Mouse (Mus musculus) heart, embryonic 12.5 days (tissue): Measurements from ENCODE around the gene Olfr630. TPM values are rescaled to one million over a fixed set of nuclear protein-coding genes. Genes with fewer than 3 reads are reported as not detected.
"Not testable (repeated sequence)": the region's sequence is repeated elsewhere in the genome, so short reads cannot be mapped to it uniquely, and the experiment has no call there.

Experiments
- ATAC-seq: fragments of 200-750 bp; cut with Nextera tagmentation; 2 replicates; pipeline ENCODE4 v1.8.0; 2017; ENCODE audit warnings: moderate TSS enrichment, moderate library complexity; ENCODE audit not compliant: insufficient number of reproducible peaks, low FRiP score
- H3K27ac ChIP-seq: fragments of 300-500 bp; sonication (generic); 2 replicates; pipeline ENCODE4 v1.5.1; 2016; ENCODE audit warnings: mild to moderate bottlenecking, moderate library complexity; ENCODE audit not compliant: poor library complexity, severe bottlenecking
- H3K27me3 ChIP-seq: fragments of 300-500 bp; sonication (generic); replicated peaks from 2 replicates; pipeline ENCODE4 v1.6.1; 2016; ENCODE audit warnings: mild to moderate bottlenecking, moderate library complexity
- H3K36me3 ChIP-seq: fragments of 300-500 bp; sonication (generic); 2 replicates; pipeline ENCODE4 v1.6.1; 2016; ENCODE audit warnings: mild to moderate bottlenecking, moderate library complexity
- H3K4me1 ChIP-seq: fragments of 300-500 bp; sonication (generic); replicated peaks from 2 replicates; pipeline ENCODE4 v1.6.1; 2016; ENCODE audit warnings: mild to moderate bottlenecking
- H3K4me2 ChIP-seq: fragments of 300-500 bp; sonication (generic); 2 replicates; pipeline ENCODE4 v1.6.1; 2016; ENCODE audit warnings: mild to moderate bottlenecking, moderate library complexity
- H3K4me3 ChIP-seq: fragments of 300-500 bp; sonication (generic); 2 replicates; pipeline ENCODE4 v1.5.1; 2016; ENCODE audit warnings: mild to moderate bottlenecking
- H3K9ac ChIP-seq: fragments of 300-500 bp; sonication (generic); 2 replicates; pipeline ENCODE4 v1.6.1; 2016; ENCODE audit warnings: mild to moderate bottlenecking, moderate library complexity
- H3K9me3 ChIP-seq: fragments of 300-500 bp; sonication (generic); replicated peaks from 2 replicates; pipeline ENCODE4 v1.6.1; 2016; ENCODE audit warnings: mild to moderate bottlenecking, moderate library complexity
- WGBS: fragments of 180-500 bp; shearing (Covaris S2); methylation state at CpG from one replicate; pipeline ENCODE4 v1.1.7; 2016; 5-methylcytosine and 5-hydroxymethylcytosine counted together
- polyA plus RNA-seq: library from polyadenylated mRNA; unstranded; fragments of >200 nt; fragmentation: Nextera tagmentation; extraction: Ambion mirVana; gene quantifications from 2 replicates; pipeline ENCODE4 v1.2.1, GENCODE M21; 2016

Olfr630 gene
- not detected in 2 replicates for polyA plus RNA-seq

- 38% methylated on average over 2 of the region's 2 CpGs for WGBS
- H3K9me3 ChIP-seq, result no peaks in the 10 kb centered on the region
- H3K27me3 ChIP-seq, result no peaks in the 10 kb centered on the region
- no peak within 1 kb of the TSS for H3K9ac ChIP-seq
- no peaks in the 10 kb centered on the region for H3K4me1 ChIP-seq
- H3K4me3 ChIP-seq, result no peak within 1 kb of the TSS
- no peak within 1 kb of the TSS for H3K27ac ChIP-seq
- H3K4me2 ChIP-seq, result no peak within 1 kb of the TSS
- ATAC-seq, result no peak
- no peaks in the 10 kb centered on the region for H3K36me3 ChIP-seq
Measured at GRCm38 (mm10) chr7:103757233-103757632, at the start of gene Olfr630. TSS of gene Olfr630 (minus strand) at chr7:103757333.

- no peak for ATAC-seq
- Histone ChIP-seq H3K9ac (no peak overlapping the region), H3K4me1 (no peaks in the 10 kb centered on the region; the same call in 1 of the 2 replicates), H3K9me3 (no peaks in the 10 kb centered on the region), H3K27me3 (no peaks in the 10 kb centered on the region), H3K27ac (no peak overlapping the region), H3K36me3 (no peaks in the 10 kb centered on the region), H3K4me3 (no peak overlapping the region), H3K4me2 (no peak overlapping the region)
- 76% methylated on average over 1 of the region's 1 CpGs for WGBS
Measured at GRCm38 (mm10) chr7:103806856-103807255, 49.7 kb upstream of the Olfr630 start.

GRCm38 (mm10) chr7:103792669-103793388 lies 35.7 kb upstream of the Olfr630 start:
- no peaks in the 10 kb centered on the region for H3K27me3 ChIP-seq
- no peak overlapping the region for H3K4me2 ChIP-seq
- no peak overlapping the region for H3K4me3 ChIP-seq
- WGBS, result 19% methylated on average over 4 of the region's 4 CpGs
- H3K9ac ChIP-seq, result no peak overlapping the region
- no peaks in the 10 kb centered on the region for H3K36me3 ChIP-seq
- ATAC-seq, result peak; percentile 53; the same call in 1 of the 2 replicates
- H3K27ac ChIP-seq, result no peak overlapping the region
- H3K4me1 ChIP-seq, result no peaks in the 10 kb centered on the region
- H3K9me3 ChIP-seq, result peaks cover 3% of the 10 kb centered on the region; the same call in 1 of the 2 replicates

GRCm38 (mm10) chr7:103791721-103792120 lies 34.6 kb upstream of the Olfr630 start, which contains the start of gene Olfr67:
TSS of gene Olfr67 (minus strand) at chr7:103791821.
- WGBS, result 62% methylated on average over 3 of the region's 3 CpGs
- Histone ChIP-seq H3K27me3 (no peaks in the 10 kb centered on the region), H3K4me1 (no peaks in the 10 kb centered on the region), H3K9me3 (peaks cover 3% of the 10 kb centered on the region; the same call in 1 of the 2 replicates), H3K27ac (no peak within 1 kb of the TSS), H3K4me2 (no peak within 1 kb of the TSS), H3K9ac (no peak within 1 kb of the TSS), H3K4me3 (no peak within 1 kb of the TSS), H3K36me3 (no peaks in the 10 kb centered on the region)
- ATAC-seq, result no peak

GRCm38 (mm10) chr7:103779598-103779997 lies 22.5 kb upstream of the Olfr630 start, which contains the start of gene Olfr68:
TSS of gene Olfr68 (minus strand) at chr7:103779698.
- Histone ChIP-seq H3K27ac (no peak within 1 kb of the TSS), H3K4me3 (no peak within 1 kb of the TSS), H3K9ac (no peak within 1 kb of the TSS), H3K9me3 (no peaks in the 10 kb centered on the region), H3K36me3 (no peaks in the 10 kb centered on the region), H3K4me1 (no peaks in the 10 kb centered on the region), H3K27me3 (no peaks in the 10 kb centered on the region), H3K4me2 (no peak within 1 kb of the TSS)
- WGBS, result 79% methylated on average over 3 of the region's 3 CpGs
- no peak for ATAC-seq

- H3K4me3 ChIP-seq, H3K36me3 ChIP-seq, H3K9me3 ChIP-seq, H3K4me1 ChIP-seq, H3K27ac ChIP-seq, H3K4me2 ChIP-seq, H3K27me3 ChIP-seq, H3K9ac ChIP-seq, ATAC-seq: not testable (repeated sequence)
- WGBS, result 51% methylated on average over 4 of the region's 4 CpGs
Measured at GRCm38 (mm10) chr7:103777652-103778051, 20.5 kb upstream of the Olfr630 start.

- Histone ChIP-seq H3K4me3 (no peak within 1 kb of the TSS), H3K4me2 (no peak within 1 kb of the TSS), H3K27me3 (no peaks in the 10 kb centered on the region), H3K36me3 (no peaks in the 10 kb centered on the region), H3K9me3 (no peaks in the 10 kb centered on the region), H3K9ac (no peak within 1 kb of the TSS), H3K27ac (no peak within 1 kb of the TSS), H3K4me1 (no peaks in the 10 kb centered on the region)
- WGBS, result 74% methylated on average over 2 of the region's 2 CpGs
- ATAC-seq, result no peak
Measured at GRCm38 (mm10) chr7:103771494-103771893, 14.4 kb upstream of the Olfr630 start, which contains the start of gene Olfr69. TSS of gene Olfr69 (minus strand) at chr7:103771594.

GRCm38 (mm10) chr7:103767687-103768086 lies 10.6 kb upstream of the Olfr630 start:
- H3K9ac ChIP-seq, H3K9me3 ChIP-seq, H3K27me3 ChIP-seq, H3K36me3 ChIP-seq, H3K27ac ChIP-seq, ATAC-seq, H3K4me2 ChIP-seq, H3K4me3 ChIP-seq, H3K4me1 ChIP-seq: not testable (repeated sequence)
- 71% methylated on average over 6 of the region's 6 CpGs for WGBS

GRCm38 (mm10) chr7:103762212-103762611 lies 5.1 kb upstream of the Olfr630 start:
- H3K27me3 ChIP-seq, H3K4me3 ChIP-seq, H3K4me1 ChIP-seq, H3K36me3 ChIP-seq, H3K27ac ChIP-seq, H3K4me2 ChIP-seq, ATAC-seq, H3K9ac ChIP-seq, H3K9me3 ChIP-seq: not testable (repeated sequence)
- 77% methylated on average over 6 of the region's 6 CpGs for WGBS

- Histone ChIP-seq H3K27ac (no peak within 1 kb of the TSS), H3K4me2 (no peak within 1 kb of the TSS), H3K4me3 (no peak within 1 kb of the TSS), H3K9ac (no peak within 1 kb of the TSS), H3K9me3 (no peaks in the 10 kb centered on the region), H3K4me1 (no peaks in the 10 kb centered on the region), H3K36me3 (no peaks in the 10 kb centered on the region), H3K27me3 (no peaks in the 10 kb centered on the region)
- ATAC-seq, result no peak
- WGBS, result 76% methylated on average over 2 of the region's 2 CpGs
Measured at GRCm38 (mm10) chr7:103744843-103745242, 12.3 kb downstream of the Olfr630 start, which contains the start of gene Olfr629. TSS of gene Olfr629 (minus strand) at chr7:103744943.

- Histone ChIP-seq H3K36me3 (no peaks in the 10 kb centered on the region), H3K27ac (no peak within 1 kb of the TSS), H3K9ac (no peak within 1 kb of the TSS), H3K4me3 (no peak within 1 kb of the TSS), H3K9me3 (no peaks in the 10 kb centered on the region), H3K27me3 (no peaks in the 10 kb centered on the region), H3K4me2 (no peak within 1 kb of the TSS), H3K4me1 (no peaks in the 10 kb centered on the region)
- ATAC-seq, result no peak
- WGBS, result 85% methylated on average over 1 of the region's 1 CpGs
Measured at GRCm38 (mm10) chr7:103730074-103730473, 27.1 kb downstream of the Olfr630 start, which contains the start of gene Olfr628. TSS of gene Olfr628 (plus strand) at chr7:103730374.
